Mouse (Mus musculus) layer of hippocampus, postnatal 36 days (tissue): ENCODE data around the gene Gm5930. TPM values are rescaled to one million over a fixed set of nuclear protein-coding genes. Genes with fewer than 3 reads are reported as not detected.
"Not testable (repeated sequence)": the region's sequence is repeated elsewhere in the genome, so short reads cannot be mapped to it uniquely, and the experiment has no call there.

Experiments
- DNase-seq, 2 experiments: peaks; one replicate each; pipeline ENCODE4 v3.0.0; 2022
- total RNA-seq, 2 experiments: library from RNA; stranded (reverse); gene quantifications; 2 replicates each; pipeline ENCODE4 v1.2.3; 2021

Gene Gm5930
- not detected for total RNA-seq

DNA sequence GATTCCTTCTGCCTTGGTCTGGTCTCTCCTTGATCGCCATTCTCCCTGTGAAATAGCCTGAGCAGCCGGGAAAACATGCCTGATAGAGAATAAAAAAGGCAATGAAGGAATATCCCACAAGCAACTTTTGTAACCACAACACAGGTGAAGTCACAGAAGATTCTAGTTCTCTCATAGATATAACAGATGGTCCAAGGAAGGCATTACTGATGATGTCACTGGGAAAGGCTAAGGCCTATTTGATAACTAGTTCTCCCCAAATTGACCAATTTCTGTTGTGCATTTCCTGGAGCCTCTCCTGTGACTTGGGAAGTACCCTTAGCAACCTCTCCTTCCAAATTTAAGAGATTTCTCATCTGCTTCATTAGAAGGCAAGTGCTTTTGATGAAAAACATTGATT lies at the start of gene Gm5930:
Gene Gm5930, minus strand, starts transcription at position 101 of the 400 bp plus-strand sequence.
- DNase-seq = not testable (repeated sequence)

DNA sequence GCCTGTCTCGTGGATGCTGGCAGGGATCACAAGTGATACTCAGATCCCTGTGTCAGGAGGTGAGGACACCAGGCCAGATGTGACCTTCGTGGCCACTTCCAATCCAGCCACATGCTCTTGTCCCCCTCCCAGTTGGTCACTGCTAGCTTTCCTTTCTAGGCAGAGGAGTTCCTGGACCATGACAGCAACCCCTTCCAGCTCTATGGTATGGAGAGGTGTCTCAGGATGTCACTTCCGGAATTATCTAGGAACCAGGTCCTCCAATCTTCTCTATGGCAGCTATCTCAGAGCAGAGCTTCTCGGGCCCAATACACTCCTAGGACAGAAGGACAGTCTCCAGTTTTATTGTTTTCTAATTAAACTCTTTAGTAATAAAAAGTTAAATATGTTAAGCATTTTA lies 45.8 kb upstream of the Gm5930 start:
- DNase-seq = not testable (repeated sequence)

DNA sequence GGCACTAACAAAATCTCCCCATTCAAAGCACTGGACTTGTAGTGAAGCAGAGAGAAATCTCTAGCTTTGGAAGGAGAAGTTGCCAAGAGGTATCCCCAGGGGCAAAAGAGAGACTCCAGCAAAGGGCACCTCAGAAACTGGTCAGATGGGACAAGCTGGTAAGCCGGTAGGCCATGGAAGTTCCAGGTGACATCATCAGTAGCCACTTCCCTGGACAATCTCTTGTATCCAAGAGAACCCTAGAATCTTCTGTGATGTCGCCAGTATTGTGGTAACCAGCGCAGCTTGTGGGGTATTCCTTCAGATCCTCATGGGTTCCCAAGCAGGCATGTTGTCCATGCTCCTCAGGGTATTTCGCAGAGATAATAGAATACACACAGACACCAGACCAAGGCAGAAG lies 26.7 kb upstream of the Gm5930 start, which contains the start of gene Gm8229:
Gene Gm8229, plus strand, starts transcription at position 301 of the 400 bp plus-strand sequence.
- DNase-seq = not testable (repeated sequence)

DNA sequence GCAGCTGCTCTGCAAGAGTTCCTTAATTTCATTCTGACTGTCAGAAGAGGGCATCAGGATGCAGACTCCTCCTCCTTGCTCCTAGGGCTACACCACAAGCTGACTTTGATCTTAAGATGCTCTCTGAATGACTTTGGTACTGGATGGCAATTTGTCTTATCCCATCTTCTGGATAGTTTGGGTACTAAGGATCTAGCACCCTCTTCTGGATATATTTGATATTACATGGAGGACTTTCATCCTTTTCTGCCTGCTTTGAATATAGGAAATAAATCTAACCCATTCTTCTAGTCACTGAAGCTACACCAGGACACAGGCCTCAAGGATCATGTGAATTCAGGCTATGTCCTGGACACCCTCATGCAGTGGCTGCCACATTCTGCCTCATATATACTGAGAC lies 23.9 kb upstream of the Gm5930 start:
- DNase-seq = not testable (repeated sequence)

DNA sequence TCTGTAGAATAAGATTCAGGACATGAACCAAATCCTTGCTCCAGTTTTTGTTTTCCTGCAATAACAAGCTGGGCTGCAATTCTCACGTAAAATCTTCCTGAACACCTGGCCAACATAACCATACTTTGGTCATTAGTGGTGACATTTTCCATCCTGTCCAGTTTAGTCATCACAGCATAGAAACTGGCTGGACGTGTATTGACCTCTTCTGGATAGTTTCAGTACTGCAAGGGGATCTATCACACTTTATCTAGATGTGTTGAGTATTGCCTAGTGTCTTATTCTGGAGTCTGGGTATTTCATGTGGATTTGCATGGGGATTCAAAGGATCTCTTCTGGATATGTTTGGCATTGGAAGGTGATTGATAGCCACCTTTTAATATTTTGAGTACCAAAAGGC lies 23.0 kb upstream of the Gm5930 start:
- DNase-seq = not testable (repeated sequence)

DNA sequence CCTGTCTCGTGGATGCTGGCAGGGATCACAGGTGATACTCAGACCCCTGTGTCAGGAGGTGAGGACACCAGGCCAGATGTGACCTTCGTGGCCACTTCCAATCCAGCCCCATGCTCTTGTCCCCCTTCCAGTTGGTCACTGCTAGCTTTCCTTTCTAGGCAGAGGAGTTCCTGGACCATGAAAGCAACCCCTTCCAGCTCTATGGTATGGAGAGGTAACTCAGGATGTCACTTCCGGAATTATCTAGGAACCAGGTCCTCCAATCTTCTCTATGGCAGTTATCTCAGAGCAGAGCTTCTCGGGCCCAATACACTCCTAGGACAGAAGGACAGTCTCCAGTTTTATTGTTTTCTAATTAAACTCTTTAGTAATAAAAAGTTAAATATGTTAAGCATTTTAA lies 26.3 kb downstream of the Gm5930 start:
- DNase-seq = not testable (repeated sequence)

DNA sequence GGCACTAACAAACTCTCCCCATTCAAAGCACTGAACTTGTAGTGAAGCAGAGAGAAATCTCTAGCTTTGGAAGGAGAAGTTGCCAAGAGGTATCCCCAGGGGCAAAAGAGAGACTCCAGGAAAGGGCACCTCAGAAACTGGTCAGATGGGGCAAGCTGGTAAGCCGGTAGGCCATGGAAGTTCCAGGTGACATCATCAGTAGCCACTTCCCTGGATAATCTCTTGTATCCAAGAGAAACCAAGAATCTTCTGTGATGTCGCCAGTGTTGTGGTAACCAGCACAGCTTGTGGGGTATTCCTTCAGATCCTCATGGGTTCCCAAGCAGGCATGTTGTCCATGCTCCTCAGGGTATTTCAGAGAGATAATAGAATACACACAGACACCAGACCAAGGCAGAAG lies 53.1 kb downstream of the Gm5930 start, which contains the start of gene Gm8220:
Gene Gm8220, plus strand, starts transcription at position 301 of the 400 bp plus-strand sequence.
- not testable (repeated sequence) for DNase-seq

Other genes with a start within 250 kb of the Gm5930 start
- not detected for gene Ear2, start 235.9 kb downstream of the Gm5930 start, total RNA-seq
- not detected for gene Gm3327, start 214.7 kb downstream of the Gm5930 start, total RNA-seq
- not detected for gene Gm8212, start 140.9 kb downstream of the Gm5930 start, total RNA-seq
- gene 4930503E14Rik, start 125.3 kb downstream of the Gm5930 start, total RNA-seq = not detected
- gene Gm8220, start 53.0 kb downstream of the Gm5930 start, total RNA-seq = not detected
- gene Gm8229, start 26.8 kb upstream of the Gm5930 start, total RNA-seq = not detected
- gene Gm3371, start 72.1 kb upstream of the Gm5930 start, total RNA-seq = not detected
- gene Gm8232, start 95.1 kb upstream of the Gm5930 start, total RNA-seq = not detected
- not detected for gene BC061237, start 153.9 kb upstream of the Gm5930 start, total RNA-seq
- not detected for gene Gm17093, start 179.7 kb upstream of the Gm5930 start, total RNA-seq
- not detected for gene Gm8247, start 244.6 kb upstream of the Gm5930 start, total RNA-seq